Mouse (Mus musculus) CH12.LX (cell line): ENCODE data around the gene Agbl5. TPM values are rescaled to one million over a fixed set of nuclear protein-coding genes. Genes with fewer than 3 reads are reported as not detected.

ENCODE experiments used
- DNase-seq: peaks from one replicate; pipeline ENCODE4 v3.0.0-alpha.2; 2013; ENCODE audit errors: extremely low read depth
- H3K27ac ChIP-seq: 2 replicates; pipeline ENCODE4 v1.5.1; 2012; ENCODE audit warnings: low read depth, mild to moderate bottlenecking, control low read depth, moderate library complexity; ENCODE audit not compliant: insufficient read depth
- H3K27me3 ChIP-seq: replicated peaks from 2 replicates; pipeline ENCODE3; 2012; ENCODE audit warnings: inconsistent platforms
- H3K36me3 ChIP-seq, 2 experiments: replicated peaks in 1 of 2; 2 replicates each; pipeline versions ENCODE3 to v1.6.1; 2012; ENCODE audit warnings: inconsistent platforms in 1 of 2, low read length in 1 of 2, mild to moderate bottlenecking in 1 of 2, mixed read lengths in 1 of 2, moderate library complexity in 1 of 2; ENCODE audit not compliant: control insufficient read depth in 1 of 2, insufficient read depth in 1 of 2
- H3K4me1 ChIP-seq, 2 experiments: 2 replicates each; pipeline ENCODE4 v1.6.1; 2012; ENCODE audit warnings: inconsistent platforms in 1 of 2, moderate library complexity in 1 of 2; ENCODE audit not compliant: insufficient read depth in 2 of 2, control insufficient read depth in 1 of 2
- H3K4me2 ChIP-seq: 2 replicates; pipeline ENCODE4 v1.6.1; 2012; ENCODE audit warnings: low read depth, mild to moderate bottlenecking, control low read depth; ENCODE audit not compliant: poor library complexity, insufficient read depth, severe bottlenecking
- H3K4me3 ChIP-seq, 3 experiments: fragments of 150-350 bp in 1 of 3; sonication (generic) in 1 of 3; replicated peaks in 1 of 3; 2 replicates each; pipeline versions ENCODE3 to v1.5.1; 2011 to 2012; ENCODE audit warnings: low read depth in 2 of 3, low read length in 2 of 3, mild to moderate bottlenecking in 2 of 3, moderate library complexity in 2 of 3, control low read depth in 1 of 3, improper control_type of control experiment in 1 of 3, inconsistent platforms in 1 of 3, mixed read lengths in 1 of 3; ENCODE audit not compliant: poor library complexity in 1 of 3
- H3K79me2 ChIP-seq: replicated peaks from 2 replicates; pipeline ENCODE4 v1.6.1; 2012; ENCODE audit warnings: mild to moderate bottlenecking, moderate library complexity; ENCODE audit not compliant: control insufficient read depth, poor library complexity, insufficient read depth, severe bottlenecking; ENCODE audit errors: extremely low read depth
- H3K9ac ChIP-seq: 2 replicates; pipeline ENCODE4 v1.6.1; 2012; ENCODE audit warnings: low read depth, mild to moderate bottlenecking, control low read depth, moderate library complexity; ENCODE audit not compliant: insufficient read depth
- H3K9me3 ChIP-seq: replicated peaks from 2 replicates; pipeline ENCODE3; 2012; ENCODE audit warnings: low read length, inconsistent platforms, mixed read lengths
- BHLHE40 ChIP-seq: IDR thresholded peaks from 2 replicates; pipeline ENCODE4 v1.6.1; 2011; ENCODE audit warnings: mild to moderate bottlenecking, low read depth, low read length, improper control_type of control experiment
- CTCF ChIP-seq, 2 experiments: IDR thresholded peaks in 1 of 2; conservative IDR thresholded peaks in 1 of 2; 2 replicates each; pipeline ENCODE4 v1.5.1; 2011 to 2012; ENCODE audit warnings: low read depth in 2 of 2, low read length in 2 of 2, improper control_type of control experiment in 1 of 2, inconsistent platforms in 1 of 2, mild to moderate bottlenecking in 1 of 2, moderate library complexity in 1 of 2
- EP300 ChIP-seq: IDR thresholded peaks from 2 replicates; pipeline ENCODE4 v1.6.1; 2011; ENCODE audit warnings: low read length, improper control_type of control experiment
- GABPA ChIP-seq: IDR thresholded peaks from 2 replicates; pipeline ENCODE4 v1.6.1; 2012; ENCODE audit warnings: low read depth, low read length, improper control_type of control experiment, inconsistent platforms; ENCODE audit not compliant: insufficient replicate concordance
- IRF4 ChIP-seq: IDR thresholded peaks from 2 replicates; pipeline ENCODE4 v1.6.1; 2014; ENCODE audit warnings: low read depth, mild to moderate bottlenecking, inconsistent platforms, low read length, improper control_type of control experiment
- JUND ChIP-seq: conservative IDR thresholded peaks from 2 replicates; pipeline ENCODE4 v1.6.1; 2011; ENCODE audit warnings: low read depth, low read length, improper control_type of control experiment
- KAT2A ChIP-seq: IDR thresholded peaks from 2 replicates; pipeline ENCODE4 v1.6.1; 2012; ENCODE audit warnings: low read length, improper control_type of control experiment, inconsistent platforms; ENCODE audit not compliant: insufficient replicate concordance
- NELFE ChIP-seq: IDR thresholded peaks from 2 replicates; pipeline ENCODE4 v1.6.1; 2011; ENCODE audit warnings: low read depth, low read length, improper control_type of control experiment
- NRF1 ChIP-seq: IDR thresholded peaks from 2 replicates; pipeline ENCODE4 v1.6.1; 2014; ENCODE audit warnings: low read depth, mild to moderate bottlenecking, inconsistent platforms, low read length, improper control_type of control experiment, moderate library complexity
- POLR2AphosphoS2 ChIP-seq: IDR thresholded peaks from 2 replicates; pipeline ENCODE4 v1.6.1; 2011; ENCODE audit warnings: low read depth, low read length, improper control_type of control experiment
- RAD21 ChIP-seq: IDR thresholded peaks from 2 replicates; pipeline ENCODE4 v1.6.1; 2011; ENCODE audit warnings: low read depth, mild to moderate bottlenecking, low read length, improper control_type of control experiment, moderate library complexity
- SIN3A ChIP-seq: IDR thresholded peaks from 2 replicates; pipeline ENCODE4 v1.6.1; 2012; ENCODE audit warnings: low read length, improper control_type of control experiment, inconsistent platforms
- SMC3 ChIP-seq: IDR thresholded peaks from 2 replicates; pipeline ENCODE4 v1.6.1; 2011; ENCODE audit warnings: low read depth, low read length, improper control_type of control experiment
- TBP ChIP-seq: conservative IDR thresholded peaks from 2 replicates; pipeline ENCODE4 v1.6.1; 2011; ENCODE audit warnings: low read depth, low read length, improper control_type of control experiment
- USF2 ChIP-seq: conservative IDR thresholded peaks from 2 replicates; pipeline ENCODE4 v1.6.1; 2011; ENCODE audit warnings: low read depth, low read length, improper control_type of control experiment
- ZC3H11A ChIP-seq: IDR thresholded peaks from 2 replicates; pipeline ENCODE4 v1.6.1; 2012; ENCODE audit warnings: low read depth, mild to moderate bottlenecking, inconsistent platforms, low read length, improper control_type of control experiment
- ZMIZ1 ChIP-seq: IDR thresholded peaks from 2 replicates; pipeline ENCODE4 v1.6.1; 2012; ENCODE audit warnings: low read depth, mild to moderate bottlenecking, inconsistent platforms, low read length, improper control_type of control experiment
- dilution Hi-C: fragments of 300-500 bp; cut with MboI; formaldehyde crosslinking; loops from 2 replicates; pipeline ENCODE4 v1.14.3; 2020; ENCODE audit warnings: low sequenced_read_pairs; ENCODE audit not compliant: extremely low pct_unique_long_range_greater_than_20kb, extremely low pct_ligation_motif_present
- in situ Hi-C: fragments of 300-500 bp; cut with MboI; formaldehyde crosslinking; loops from 3 replicates; pipeline ENCODE4 v1.14.3; 2019; ENCODE audit warnings: low sequenced_read_pairs, low pct_ligation_motif_present, low pct_unique_long_range_greater_than_20kb, mixed read lengths
- polyA plus RNA-seq: library from polyadenylated mRNA; unstranded; fragments of >175 nt; gene quantifications from 2 replicates; pipeline ENCODE4 v1.2.1, GENCODE M21; 2012; ENCODE audit warnings: low read depth; ENCODE audit not compliant: insufficient read length
- total RNA-seq, 2 experiments: library from RNA; depleted of rRNA; stranded (reverse); fragments of 300-350 nt in 1 of 2; fragments of >200 nt in 1 of 2; gene quantifications; 2 replicates each; pipeline ENCODE4 v1.2.3; 2012 to 2014

The Agbl5 gene
- total and polyA plus RNA-seq, 3 experiments = 4.1 to 11.6 (median 9.3) TPM

DNA sequence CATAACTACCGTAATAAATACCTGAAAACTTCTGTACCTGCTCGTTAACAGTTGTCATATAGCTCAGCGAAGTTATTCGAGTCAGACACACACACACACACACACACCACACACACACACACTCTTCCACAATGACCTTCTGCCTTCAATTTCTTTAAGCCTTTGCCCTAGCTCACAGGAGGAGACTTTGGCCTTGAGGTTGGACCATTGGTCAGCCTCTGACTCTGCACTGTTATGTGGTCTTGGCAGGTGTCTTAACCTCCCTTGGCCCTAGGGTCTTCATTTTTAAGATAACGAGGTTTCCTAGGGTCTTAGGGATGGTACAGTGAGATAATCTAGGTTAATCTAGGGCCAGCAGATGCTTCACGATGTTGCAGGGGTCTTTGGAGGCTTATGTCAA lies 55.9 kb downstream of the Agbl5 start:
- TF ChIP-seq NRF1 (no peak), KAT2A (no peak), ZMIZ1 (no peak), EP300 (no peak), CTCF (conservative IDR thresholded peaks at IDR 0.05 in 1 of 2, IDR thresholded peaks at IDR 0.05 in 1 of 2; ENCODE audit: low read depth in 2 of 2, low read length in 2 of 2) (no peak), SIN3A (no peak), SMC3 (no peak), TBP (no peak), ZC3H11A (no peak), POLR2AphosphoS2 (no peak), BHLHE40 (no peak), RAD21 (no peak), JUND (no peak), IRF4 (no peak), NELFE (no peak)
- dilution Hi-C loops (no loop called here), in situ Hi-C loops (no loop called here)
- no peaks in the 10 kb centered on the region for H3K9me3 ChIP-seq
- H3K4me2 ChIP-seq = no peak overlapping the region
- no peak for DNase-seq
- no peaks in the 10 kb centered on the region for H3K79me2 ChIP-seq
- H3K27ac ChIP-seq = no peak overlapping the region
- H3K4me1 ChIP-seq = peaks cover 0 to 8% of the 10 kb centered on the region in 2 experiments; a peak in 2 of 4 replicates
- H3K4me3 ChIP-seq = no peak overlapping the region
- no peaks in the 10 kb centered on the region for H3K36me3 ChIP-seq
- no peak overlapping the region for H3K9ac ChIP-seq
- H3K27me3 ChIP-seq = peaks cover 11% of the 10 kb centered on the region

GRCm38 (mm10) chr5:30944956-30945781 lies 56.7 kb downstream of the Agbl5 start, which contains the start of gene Cgref1:
TSS of gene Cgref1 (minus strand) at chr5:30945591.
- in situ Hi-C loops (no loop called here), dilution Hi-C loops (no loop called here)
- Histone ChIP-seq H3K79me2 (no peaks in the 10 kb centered on the region), H3K4me2 (no peak within 1 kb of the TSS), H3K27ac (no peak within 1 kb of the TSS), H3K4me3 (no peak within 1 kb of the TSS), H3K9ac (no peak within 1 kb of the TSS), H3K9me3 (no peaks in the 10 kb centered on the region), H3K4me1 (peaks cover 0 to 11% of the 10 kb centered on the region in 2 experiments; a peak in 2 of 4 replicates), H3K27me3 (peaks cover 14% of the 10 kb centered on the region), H3K36me3 (no peaks in the 10 kb centered on the region)
- TF ChIP-seq SMC3 (no peak), CTCF (conservative IDR thresholded peaks at IDR 0.05 in 1 of 2, IDR thresholded peaks at IDR 0.05 in 1 of 2; ENCODE audit: low read depth in 2 of 2, low read length in 2 of 2) (peak in 1 of 2 experiments; percentile 21; a peak in 1 of 4 replicates), USF2 (no peak), GABPA (no peak), ZC3H11A (no peak)
- no peak for DNase-seq
